Mouse (Mus musculus) gastrocnemius, postnatal 25 days (tissue): ENCODE results near the gene Dyrk3. TPM values are rescaled to one million over a fixed set of nuclear protein-coding genes. Genes with fewer than 3 reads are reported as not detected.

ENCODE experiments used
- DNase-seq: peaks from one replicate; pipeline ENCODE4 v3.0.0; 2022
- total RNA-seq, 2 experiments: library from RNA; stranded (reverse); gene quantifications; 1 replicate in 1 of 2; 2 replicates in 1 of 2; pipeline ENCODE4 v1.2.3; 2021

Dyrk3 gene
- total RNA-seq, 2 experiments from 2014 or later: not detected

- DNase-seq: no peak
These were observed 27.5 kb downstream of the Dyrk3 start for GRCm38 (mm10) chr1:131110525-131111106.

- DNase-seq: no peak
These were observed 30.4 kb downstream of the Dyrk3 start for GRCm38 (mm10) chr1:131107575-131108308.

DNA sequence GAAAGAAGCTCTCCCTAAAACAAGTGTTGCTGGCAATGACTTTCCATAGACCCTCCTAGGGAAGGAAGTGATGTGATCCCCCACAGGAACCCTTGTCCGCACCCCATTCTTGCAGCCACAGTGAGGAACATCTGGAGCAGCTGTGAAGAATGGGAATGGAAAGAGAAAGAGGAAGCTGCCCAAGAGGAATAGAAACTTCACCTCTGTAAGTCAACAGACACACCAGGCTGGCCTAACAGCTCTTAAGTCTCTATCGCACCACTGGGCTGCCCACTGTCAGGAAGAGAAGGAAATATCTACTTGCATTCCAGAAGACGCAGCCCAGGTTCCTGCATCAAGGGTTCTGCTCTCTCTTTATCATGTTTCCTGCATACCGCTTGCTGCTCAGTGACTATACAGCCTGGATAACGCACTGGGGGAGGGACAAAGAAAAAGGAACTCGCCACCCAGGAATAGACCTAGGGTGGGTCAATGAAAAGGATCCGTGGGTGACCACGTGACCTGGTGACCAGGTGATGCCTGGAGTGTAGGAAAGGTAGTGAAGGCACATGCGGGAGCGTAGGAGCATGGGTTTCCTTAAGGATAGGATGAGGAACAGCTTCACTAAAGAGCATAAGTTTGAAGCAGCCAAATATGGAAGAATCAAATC lies 34.2 kb downstream of the Dyrk3 start:
- DNase-seq: no peak

DNA sequence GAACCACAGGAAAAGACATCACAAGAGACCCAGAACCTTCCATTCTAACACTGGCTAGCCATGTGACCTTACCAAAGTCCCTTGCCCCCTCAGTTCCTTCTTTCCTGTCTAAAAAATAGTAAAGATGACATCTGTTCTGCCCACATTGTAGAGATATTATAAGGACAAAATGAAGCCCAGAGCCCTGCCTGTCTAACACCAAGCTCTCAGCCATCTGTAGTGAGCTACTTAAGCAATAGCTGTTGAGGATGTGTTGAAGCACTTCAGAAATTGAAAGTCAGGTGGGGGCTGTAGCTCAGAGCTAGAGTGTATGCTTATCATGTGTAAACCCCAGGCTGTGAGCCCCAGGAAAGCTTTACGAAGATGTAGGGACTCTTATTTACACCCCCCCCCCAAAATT lies 37.3 kb downstream of the Dyrk3 start:
- no peak for DNase-seq

DNA sequence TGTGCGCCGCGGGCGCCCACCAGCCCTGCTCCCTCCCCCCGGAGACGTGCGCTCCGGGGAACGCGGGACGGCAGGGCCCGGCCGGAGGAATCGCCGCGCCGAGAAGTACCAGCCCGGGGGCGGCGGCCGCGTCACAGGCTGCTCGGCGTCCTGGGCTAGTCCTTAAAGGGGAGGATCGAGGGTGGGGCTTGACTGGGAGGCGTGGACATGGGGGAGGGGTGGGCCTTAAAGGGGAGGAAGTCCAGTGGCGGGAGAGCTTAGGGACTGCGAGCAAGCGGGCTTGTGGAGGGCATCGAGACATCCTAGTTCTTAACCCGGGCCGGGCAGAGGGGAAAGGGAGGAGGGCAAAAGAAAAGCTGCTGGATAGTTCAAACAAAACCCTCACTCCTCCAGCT lies 40.4 kb downstream of the Dyrk3 start, which contains the start of gene Mapkapk2:
Gene Mapkapk2 (minus strand): TSS at position 127 of the 395 bp plus-strand sequence.
- peak; percentile 92 for DNase-seq

DNA sequence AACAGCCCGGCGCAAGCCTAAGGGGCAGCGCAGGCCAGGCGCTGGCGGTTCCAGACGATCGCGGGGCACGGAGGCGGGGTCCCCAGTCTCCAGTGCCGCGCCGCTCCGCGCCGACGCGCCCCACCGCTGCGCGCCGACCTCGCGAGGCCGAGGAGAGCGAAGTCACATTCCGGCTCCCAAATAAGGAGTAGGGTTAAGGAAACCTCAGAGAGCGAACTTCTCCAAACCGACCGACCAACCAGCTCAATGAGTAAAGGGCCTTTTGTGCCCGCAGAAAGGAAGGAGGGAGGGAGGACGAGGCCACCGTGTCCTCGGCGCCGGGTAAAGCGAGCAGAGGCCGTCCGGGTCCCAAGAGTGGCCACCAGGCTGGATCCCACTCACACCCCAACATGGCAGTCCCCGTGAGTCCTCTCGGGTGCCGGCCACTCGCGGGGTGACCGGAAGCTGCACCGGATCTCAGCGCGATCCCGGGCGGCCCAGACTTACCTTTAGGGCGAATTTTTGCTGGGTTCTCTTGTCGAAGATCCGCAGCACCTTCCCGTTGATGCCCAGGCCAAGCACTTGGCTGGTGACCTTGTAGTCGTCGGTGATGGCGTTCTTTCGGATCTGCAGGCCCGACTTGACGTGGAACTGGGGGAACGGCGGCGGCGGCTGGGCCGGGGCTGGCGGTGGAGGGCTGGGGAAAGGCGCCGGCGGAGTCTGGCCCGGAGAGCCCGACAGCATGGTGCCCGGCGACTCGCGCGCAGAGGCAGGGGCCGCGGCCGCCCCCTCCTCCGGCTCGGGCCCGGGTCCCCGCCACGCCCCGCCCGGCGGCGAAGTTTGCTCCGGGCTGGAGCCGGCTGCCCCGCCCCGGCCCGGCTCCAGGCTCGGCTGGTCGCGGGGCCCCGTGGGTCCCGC lies 41.1 kb downstream of the Dyrk3 start:
- peak; percentile 77 for DNase-seq

GRCm38 (mm10) chr1:131096132-131096695 lies 41.9 kb downstream of the Dyrk3 start:
- DNase-seq: no peak

GRCm38 (mm10) chr1:131095574-131095973 lies 42.6 kb downstream of the Dyrk3 start:
- DNase-seq: no peak

GRCm38 (mm10) chr1:131093889-131094288 lies 44.3 kb downstream of the Dyrk3 start:
- DNase-seq: no peak

DNA sequence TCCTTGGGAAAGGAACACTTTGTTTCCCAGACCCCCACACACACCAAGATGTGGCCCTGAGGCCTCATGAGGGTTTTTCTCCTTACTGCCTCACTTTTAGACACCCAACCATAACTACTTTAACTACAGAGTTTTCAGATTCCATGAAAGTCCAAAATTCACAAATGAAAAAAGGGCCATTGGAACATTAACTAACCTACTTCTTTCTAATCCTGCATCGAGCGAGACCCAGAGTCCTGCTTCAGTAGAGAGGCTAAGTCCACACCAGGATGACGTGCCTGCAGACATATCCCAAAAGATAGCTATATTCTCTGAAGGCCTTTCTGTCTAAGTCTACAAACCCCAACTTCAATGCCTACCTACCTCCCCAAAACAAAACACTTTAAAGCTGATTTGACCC lies 45.3 kb downstream of the Dyrk3 start:
- DNase-seq: no peak

DNA sequence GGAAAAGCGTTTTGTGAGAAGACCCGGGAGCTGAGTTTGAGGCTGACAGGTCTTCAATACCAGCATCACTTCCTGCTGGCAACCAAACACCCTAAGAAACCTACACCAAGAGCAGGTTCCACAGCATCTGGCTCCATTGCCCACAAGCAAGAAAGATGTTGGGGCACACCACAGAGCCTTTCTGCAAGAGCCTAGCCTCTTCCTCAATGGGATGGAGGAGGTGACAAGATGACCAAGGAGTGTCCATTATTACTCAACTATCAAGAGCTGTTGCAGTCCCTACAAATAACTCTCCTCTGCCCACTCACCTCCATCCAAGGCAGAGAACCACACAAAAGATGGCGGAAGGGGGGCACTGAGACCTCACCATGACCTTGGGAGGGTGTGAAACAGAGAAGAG lies 46.0 kb downstream of the Dyrk3 start:
- no peak for DNase-seq

DNA sequence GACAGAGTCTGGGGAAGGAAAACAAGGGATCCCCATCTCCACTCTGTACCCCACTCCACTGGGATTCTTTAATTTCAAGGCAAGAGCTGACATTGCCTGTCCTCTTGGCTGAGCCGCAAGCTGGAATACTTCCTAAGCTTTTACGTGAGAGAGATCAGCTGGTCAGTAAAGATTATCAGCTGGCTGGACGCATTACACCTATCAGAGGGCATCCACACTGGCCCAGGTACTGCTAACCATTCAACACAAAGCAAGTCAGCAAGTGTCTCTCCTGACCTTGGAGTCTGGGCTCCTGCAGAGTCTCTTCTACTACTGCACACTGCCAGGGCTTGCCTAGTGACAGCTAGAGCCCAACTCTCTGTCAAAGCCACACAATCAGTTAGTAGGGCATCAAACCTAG lies 46.7 kb downstream of the Dyrk3 start:
- DNase-seq: no peak

DNA sequence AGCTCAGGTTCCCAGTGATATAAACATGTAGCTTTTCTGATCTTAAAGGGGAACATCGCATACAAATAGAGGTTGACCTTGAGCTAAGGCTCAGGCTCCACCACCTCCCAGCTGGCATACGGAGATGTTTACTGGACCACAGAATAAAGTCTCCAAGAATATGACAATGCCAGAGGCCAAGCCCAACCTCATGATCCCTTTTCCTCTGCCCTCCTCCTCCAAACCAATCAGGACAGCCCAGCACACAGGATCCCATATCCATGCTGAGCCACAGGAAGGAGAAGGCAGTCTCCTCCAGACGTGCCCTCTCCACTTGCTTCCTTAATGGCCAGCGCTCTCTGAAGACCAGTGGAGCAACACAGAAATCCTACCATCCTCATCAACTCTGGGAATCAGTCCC lies 47.3 kb downstream of the Dyrk3 start:
- no peak for DNase-seq

- peak; percentile 61 for DNase-seq
These were observed 47.9 kb downstream of the Dyrk3 start for GRCm38 (mm10) chr1:131090261-131090660.

DNA sequence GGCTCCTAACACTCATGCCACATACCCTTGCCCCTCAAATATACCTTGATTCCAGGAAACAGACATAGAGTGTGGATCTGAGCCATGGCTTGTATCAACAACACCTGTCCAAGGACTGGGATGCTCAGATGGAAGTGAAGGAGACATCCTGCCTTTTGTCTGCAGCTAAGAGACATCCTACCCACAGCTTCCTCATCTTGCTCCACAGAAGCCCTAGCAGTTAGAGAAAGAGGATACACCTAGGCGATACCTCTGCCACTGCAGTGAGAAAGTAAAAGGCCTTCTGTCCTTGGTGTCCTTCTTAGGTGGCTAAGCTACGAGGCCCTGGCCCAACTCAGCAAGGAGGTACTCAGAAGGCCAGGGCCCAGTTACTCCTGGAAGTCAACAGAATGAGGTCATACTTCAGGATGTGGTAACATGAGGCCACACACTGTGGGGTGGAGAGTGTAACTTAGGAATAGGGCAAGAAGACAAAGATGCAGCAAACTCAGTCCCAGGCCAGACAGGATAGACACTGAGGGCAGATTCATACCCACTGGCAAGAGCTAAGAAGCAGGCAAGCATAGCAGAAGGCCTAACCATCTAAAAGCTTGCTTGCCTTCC lies 48.5 kb downstream of the Dyrk3 start:
- DNase-seq: peak; percentile 44

- no peak for DNase-seq
These were observed 49.6 kb downstream of the Dyrk3 start for GRCm38 (mm10) chr1:131088547-131088946.

DNA sequence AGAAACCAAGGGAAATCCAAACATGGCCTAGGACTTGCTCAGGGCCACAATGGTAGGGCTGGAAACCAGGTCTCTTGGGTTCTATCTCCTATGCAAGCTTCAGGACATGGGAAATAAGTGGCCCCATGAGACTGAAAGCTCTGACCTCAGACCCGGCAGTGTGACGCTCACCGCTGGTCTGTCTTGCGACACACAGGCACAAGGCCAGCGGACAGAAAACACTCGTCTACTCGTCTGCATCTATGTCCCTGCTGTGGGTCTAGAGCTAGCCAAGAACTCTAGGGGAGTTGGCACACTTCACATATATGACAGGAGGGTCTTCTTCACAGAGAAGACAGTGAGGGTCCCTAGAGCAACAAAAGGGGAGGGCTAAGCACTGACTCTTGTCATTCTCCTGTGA lies 51.2 kb downstream of the Dyrk3 start:
- peak; percentile 48 for DNase-seq

DNA sequence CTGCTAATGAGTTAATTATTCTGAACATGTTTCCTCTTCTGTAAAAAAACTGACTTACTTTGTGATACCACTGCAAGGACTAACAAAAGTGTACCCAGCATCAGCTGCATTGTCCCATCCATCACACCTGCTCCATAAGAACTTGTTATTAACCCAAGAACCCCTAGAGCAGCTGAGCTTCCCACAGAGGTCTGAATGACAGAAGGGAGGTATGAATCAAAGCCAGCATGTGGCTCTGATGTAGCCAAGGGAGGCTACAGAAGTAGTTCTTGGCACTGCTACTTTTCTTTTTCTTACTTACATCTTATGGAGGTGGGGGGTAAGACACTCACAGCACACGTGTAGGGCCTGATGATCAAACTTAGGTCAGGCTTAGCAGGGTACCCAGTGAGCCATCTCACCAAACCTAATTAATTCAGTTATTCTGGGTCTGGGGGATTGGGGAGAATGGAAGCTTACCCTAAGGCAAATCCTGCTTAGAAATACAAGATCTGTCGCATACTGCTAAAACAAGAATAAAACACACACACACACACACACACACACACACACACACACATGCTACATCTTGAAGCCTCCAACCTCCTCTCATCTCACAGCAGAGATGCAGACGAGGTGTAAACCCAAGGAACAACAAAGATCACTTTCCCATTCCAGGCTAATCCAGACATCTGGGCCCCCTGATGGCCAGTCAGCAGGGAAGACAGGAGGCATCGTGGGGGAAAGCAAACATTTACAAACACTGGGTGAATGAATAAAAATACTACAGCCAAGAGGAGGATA lies 52.0 kb downstream of the Dyrk3 start:
- DNase-seq: no peak

- DNase-seq: no peak
These were observed 52.9 kb downstream of the Dyrk3 start for GRCm38 (mm10) chr1:131085272-131085671.

DNA sequence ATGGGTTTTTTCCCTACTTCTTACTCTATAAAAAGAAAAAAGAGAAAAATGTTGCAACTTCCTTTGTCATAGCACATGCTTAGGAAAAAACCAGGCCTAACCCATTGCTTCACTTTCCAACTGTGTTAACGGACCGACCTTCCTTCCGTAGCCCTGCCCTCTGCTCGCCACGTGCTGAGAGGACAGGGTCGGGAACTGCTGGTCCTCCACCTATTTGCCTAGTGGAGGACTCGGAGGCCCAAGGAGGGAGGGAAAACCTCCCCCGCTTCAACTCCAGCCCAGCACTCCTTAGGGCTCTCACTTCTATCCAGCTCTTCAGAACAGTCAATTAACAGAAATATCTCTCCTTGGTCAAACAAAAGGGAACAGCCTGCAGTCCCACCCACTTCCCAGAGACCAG lies 53.9 kb downstream of the Dyrk3 start:
- no peak for DNase-seq

DNA sequence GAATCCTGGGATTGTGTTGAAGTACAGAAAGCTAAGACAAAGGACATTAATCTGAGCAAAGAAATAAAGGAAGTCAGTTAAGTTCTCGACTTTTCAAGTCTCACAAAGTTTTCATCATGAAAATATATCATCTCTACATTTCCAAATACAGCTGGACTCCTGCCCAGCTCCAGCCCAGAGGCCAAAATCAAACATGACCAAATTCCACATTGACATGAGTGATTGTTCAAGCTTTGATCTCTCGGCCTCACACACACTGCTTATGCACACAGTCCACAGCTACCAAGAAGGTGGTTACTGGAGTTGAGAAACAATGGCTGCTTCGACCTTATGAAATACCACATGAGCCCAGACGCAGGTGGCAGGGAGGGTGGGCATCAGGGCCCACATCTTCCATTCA lies 54.5 kb downstream of the Dyrk3 start:
- DNase-seq: no peak
